Mouse (Mus musculus) right cerebral cortex, postnatal 36 days (tissue): ENCODE results near the gene Wfdc1.
A peak's percentile ranks its signal among the peaks of the same experiment; 100 is the strongest.

Experiments used
- DNase-seq, 2 experiments: peaks; one replicate each; pipeline ENCODE4 v3.0.0; 2022; ENCODE audit warnings: low spot score in 2 of 2, mixed read lengths in 1 of 2

Wfdc1 gene

DNA sequence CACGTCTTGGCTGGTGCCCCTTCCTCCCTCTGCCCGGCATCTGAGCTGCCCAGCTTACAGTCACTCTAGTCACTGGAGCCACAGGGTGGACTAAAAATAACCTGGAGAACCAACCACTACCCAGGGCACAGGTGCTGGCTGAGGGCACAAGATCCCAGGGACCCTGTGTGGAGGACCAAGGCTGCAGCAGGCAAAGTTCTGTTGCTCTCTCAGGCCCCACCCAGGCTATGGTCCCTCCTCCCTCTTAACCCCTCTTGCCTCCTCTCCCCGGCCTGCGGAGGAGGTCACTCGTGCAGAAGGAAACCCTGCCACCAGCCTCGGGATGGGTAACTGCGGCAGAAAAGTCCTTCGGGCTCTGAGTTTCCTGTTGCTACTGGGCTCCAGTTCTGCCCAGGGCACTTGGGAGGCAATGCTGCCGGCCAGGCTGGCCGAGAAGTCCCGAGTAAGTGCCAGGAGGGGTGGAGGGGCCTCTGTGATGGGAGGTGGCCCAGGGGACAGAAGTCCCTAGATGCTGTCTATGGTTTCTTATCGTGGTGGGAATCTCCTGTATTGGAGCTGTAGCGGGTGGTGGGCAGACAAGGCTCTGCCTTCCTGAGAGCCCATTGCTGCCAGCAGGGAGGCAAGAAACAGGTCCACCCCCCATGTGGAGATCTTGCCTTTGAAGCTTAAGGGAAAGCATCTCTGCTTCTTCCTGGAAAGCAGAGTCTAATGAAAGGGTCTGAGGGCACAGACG, at the start of gene Wfdc1:
Gene Wfdc1, plus strand, starts transcription at position 147 of the 733 bp plus-strand sequence.
- no peak for DNase-seq

DNA sequence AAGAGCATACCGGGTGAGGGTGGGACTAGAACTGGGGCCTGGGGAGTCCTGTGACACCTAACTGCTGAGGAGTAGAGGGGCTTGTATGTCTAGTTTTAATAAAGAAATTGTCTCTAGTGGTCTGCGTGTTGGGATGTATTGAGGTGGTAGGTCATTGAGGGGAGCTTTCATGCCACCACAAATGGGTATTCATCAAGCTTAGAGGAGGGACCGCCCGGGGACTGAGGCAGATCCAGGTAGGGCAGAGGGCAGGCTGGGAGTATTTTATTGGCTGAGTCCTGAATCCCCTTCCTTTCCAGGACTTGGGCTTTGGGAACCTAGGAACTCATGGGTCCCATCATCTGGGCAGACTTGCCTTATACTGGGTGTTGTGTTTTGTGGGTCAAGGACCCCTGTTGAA, 49.4 kb upstream of the Wfdc1 start:
- DNase-seq = no peak

DNA sequence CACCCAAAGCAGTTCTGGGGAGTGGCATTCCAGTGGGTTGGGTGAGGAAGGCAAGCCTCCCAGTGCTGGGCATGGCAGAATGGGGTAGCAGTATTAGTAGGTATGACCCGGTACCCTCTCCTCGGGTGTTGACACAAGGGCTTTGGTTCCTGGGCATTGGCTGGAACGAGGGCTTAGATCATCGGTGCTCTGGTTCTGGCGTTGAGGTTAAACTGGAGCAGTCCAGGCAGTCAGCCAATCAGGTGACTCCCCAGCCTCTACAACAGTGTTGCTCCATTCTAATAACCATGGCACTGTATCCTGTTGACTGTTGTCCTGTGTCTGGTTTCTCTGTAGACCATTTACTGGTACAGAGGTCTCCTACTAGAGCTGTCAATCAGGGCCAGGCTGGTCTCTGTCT, 48.6 kb upstream of the Wfdc1 start:
- DNase-seq = no peak

DNA sequence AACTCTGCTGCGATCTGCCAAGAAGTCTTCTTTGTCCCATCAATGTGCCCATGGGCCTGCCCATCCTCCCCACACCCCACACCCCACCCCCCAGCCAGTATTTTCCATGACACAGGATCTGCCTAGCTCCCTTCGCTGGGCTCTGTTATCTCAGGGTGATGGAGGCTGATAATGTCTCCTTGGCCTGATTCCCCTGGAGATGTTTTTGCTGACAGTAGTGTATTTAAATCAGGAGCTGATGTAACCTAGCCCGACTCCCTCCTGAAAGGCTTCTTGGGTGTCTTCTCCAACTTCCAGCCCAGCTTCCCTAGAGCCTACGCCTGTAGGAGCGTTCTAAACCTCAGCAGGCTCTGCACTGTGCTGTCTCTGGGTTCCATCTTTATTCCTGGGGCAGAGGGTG, 47.3 kb upstream of the Wfdc1 start:
- no peak for DNase-seq

DNA sequence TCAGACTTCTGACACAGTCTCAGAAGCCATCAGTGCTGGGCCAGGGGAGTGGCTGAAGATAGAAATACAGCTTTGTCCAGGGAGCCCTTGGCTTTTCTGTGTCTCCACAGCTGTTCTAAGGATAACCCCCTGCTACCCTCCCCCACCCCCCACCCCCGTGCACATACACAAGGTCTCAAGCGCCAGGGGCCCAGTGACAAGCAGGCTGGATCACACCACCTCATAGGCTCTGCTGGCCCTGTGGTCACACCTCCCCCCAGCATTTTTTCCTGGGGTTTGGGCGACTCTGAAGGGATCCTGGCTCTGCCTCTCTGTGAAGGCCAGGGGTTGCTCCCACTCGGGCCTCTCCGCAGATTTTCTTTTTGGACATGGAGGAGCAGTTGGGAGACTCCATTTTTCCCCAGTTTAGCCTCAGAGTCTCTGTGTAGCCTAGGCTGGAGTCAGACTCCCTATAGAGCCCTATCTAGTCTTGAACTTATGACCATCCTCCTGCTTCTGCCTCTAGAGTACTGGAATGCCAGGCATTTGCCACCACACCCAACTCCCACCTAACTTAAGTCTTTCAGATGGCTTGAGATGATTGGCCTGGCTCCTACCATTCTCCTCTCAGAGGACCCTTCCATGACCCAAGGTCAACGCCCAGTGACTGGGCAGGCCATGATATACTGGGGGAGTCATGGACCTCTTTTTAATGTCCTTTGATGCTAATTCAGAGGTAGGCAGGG, 45.9 kb upstream of the Wfdc1 start:
- no peak for DNase-seq

DNA sequence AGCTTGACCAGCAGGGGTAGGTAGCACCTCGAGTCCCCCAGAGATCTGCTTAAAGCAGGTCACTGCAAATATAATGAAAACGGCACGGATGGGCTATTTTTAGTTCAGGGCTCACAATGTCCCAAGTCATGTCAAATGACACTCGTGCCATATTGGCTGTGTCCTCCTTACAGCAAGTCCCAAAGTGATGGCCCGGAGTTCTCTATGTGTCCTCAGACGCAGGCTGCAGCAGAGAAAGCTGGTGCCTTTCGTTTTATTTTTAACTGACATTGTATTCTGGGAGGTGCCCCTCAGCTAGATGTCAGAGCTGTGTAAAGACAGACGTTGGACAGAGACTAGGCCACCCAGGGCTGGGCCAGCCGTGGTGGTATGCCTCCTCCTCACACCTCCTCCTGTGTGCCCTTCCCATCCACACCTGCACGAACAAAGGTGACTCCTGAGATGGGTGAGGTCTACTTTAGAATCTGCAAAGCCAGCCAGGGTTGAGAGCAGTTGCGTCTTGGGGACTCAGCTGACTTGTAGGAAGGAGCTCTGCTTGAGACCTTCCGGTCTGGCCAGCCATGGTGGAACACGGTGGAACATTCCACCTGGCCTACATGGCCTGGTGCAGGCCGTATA, 45.2 kb upstream of the Wfdc1 start:
- no peak for DNase-seq

DNA sequence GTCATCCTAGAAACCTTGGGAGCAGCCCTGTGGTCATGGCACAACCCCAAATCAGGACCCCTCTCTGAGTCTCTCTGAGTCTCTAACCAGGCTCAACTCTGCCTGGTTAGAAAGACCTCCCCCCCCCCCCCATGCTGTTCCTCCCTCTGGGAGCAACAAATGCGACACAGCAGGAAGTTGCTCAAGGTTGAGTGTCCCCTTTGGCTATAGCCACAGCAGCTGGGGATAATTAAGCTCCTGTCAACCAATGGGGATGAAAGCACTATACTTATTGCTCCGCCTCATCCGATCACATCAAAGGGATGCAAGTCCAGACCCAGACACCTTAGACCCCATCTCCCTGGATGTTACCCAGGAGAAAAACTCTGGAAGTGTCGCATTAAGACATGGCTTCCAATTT, 43.6 kb upstream of the Wfdc1 start:
- no peak for DNase-seq

DNA sequence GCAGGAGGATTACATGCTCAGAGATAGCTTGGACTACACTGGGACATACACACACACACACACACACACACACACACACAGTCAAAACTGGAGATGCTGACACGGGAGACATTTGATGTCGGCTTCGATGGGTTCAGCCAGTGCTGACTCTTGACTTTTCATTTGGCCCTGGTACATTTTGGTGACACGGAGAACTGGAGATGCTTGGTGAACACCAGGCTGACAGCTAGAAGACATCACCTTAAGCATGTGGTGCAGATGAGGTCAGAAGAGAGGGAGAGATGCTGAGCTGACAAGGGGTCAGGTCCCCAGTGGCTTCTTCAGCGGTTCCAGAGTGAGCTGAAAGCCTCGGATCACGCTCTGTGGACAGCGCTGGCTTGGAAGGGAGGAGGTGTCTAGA, 43.1 kb upstream of the Wfdc1 start:
- DNase-seq = no peak

DNA sequence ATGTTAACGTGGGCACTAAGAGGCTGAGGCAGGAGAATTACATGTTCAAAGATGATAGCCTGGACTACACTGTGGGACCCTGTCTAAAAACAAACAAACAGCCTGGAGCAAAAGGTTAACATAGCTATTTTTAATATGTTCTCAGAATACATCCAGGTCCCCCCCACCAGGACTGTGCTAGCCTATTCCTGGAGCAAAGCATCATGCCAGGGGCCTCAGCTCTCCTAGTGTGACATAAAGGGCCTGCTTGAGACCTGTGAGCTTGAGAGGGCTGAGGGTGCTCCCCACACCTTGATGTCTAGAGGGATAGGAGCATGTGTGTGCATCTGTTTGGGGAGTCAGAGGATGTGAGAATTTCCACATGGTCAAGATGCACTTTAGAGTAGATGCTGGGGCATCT, 42.4 kb upstream of the Wfdc1 start:
- DNase-seq = no peak

DNA sequence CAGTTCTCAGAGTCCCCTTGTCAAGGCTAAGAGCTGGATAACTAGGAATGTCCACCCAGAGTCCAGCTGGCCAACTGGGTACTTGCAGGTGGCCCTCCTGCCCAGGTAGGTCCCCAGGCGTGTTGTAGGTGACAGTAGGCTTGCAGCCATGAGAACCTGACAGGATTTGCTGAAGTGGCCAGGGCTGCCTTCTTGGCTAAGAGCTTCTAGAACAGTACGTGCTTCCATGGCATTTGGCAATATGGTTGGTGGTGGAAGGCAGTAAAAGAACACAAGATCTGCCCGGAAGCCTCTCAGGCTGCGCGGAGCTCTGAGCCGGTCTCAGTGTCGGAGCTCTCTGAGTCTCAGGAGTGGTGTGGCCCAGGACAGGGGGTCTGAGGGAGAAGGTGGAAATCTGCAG, 41.2 kb upstream of the Wfdc1 start:
- DNase-seq = no peak

DNA sequence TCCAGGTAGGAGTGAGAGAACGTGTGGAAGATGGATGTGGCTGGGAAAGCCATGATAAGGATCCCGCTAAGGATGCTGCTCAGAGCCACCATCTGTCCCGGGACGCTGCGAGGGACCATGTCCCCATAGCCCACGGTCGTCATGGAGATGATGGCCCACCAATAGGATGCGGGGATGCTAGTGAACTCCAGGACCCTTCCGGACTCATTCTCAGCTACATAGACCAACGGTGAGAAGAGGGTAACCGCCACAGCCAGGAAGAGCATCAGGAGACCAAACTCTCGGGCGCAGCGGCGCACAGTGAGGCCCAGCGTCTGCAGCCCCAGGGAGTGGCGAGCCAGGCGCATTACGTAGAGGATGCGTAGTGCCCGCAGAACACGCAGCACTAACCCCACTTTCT, 40.4 kb upstream of the Wfdc1 start:
- DNase-seq = no peak

DNA sequence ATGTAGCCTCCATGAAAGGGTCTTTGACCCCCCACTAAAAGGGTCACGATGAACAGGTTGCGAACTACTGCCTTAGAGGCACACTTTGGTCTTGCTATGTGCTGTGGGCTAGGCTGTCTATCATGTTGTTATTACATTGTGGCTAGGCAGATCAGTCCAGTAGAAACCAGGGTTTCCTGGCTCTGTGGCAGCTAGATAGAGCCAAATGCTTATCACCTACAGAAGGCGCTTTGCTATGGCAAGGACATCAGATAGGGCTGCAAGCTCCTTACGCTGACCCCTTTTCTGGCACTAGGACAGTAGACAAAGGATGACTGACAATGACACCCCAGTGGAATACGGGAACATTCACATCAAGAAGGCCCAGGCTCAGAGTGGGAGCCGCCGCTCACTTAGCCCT, 39.0 kb upstream of the Wfdc1 start:
- DNase-seq = no peak

DNA sequence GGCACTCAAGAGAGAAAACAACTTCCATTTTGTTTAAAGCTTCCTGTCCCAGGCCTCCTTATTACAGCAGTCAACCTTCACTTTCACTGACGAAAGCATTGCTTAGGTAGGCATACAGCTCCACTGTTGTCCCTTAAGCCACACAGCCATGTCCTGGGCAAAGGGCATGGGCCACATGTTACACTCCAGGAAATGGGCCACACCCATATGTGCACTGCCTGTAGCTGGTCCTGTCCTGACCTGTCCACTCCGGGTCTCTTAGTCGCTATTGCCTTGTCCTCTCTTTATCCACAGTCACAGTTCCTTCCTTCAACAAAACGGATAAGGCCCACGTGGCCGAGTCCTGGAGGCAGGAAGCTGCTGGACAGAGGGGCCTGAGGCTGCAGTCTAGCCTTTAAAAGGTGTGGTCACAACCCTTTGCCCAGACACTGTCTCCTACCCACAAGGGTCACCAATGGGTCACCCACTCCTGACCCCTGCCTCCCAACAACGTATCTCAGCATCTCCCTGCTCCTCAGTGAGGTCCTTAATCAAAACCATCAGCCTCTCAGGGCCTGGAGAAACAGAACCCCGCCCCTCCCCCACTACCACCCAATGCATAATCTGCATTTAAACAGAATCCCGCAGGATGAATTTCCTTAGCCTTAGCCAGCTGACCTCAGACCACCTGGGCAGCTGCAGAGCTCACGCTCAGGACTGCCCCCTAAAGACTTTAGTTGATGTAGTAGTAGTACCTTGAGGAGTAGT, 38.4 kb upstream of the Wfdc1 start:
- no peak for DNase-seq

DNA sequence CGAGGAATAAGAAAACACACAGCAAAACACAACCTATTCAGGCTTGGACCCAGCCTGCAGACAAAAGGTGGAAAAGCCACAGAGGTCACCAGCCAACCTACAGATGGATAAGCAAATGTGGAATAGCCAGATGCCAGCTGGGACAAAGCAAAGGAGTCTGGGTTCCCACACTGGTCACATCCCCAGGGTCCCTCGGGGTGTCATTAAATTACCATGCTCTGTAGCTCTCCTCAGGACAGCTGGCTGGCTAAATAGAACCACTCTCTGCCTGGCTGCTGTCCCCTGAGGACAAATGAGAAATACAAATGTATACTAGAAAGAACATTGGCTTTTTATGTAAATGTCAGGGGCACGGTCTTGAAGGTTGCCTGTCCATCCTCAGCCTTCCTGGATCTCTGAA, 35.3 kb upstream of the Wfdc1 start:
- no peak for DNase-seq

DNA sequence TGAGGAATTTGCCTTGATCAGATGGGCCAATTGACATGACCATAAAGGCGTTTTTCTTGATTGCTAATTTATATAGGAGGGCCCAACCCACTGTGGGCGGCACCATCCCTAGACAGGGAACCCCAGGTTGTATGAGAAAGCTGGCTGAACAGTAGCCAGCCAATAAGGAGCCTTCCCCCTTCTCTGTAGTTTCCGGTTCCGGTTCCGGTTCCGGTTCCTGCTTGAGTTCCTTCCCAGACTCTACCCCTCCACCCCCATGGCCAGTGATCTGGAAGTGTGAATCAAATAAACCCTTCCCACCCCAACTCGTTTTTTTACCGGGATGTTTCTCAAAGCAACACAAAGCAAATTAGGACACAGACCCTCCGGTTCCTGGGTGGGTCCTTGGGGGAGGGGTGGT, 33.9 kb upstream of the Wfdc1 start:
- DNase-seq = no peak

DNA sequence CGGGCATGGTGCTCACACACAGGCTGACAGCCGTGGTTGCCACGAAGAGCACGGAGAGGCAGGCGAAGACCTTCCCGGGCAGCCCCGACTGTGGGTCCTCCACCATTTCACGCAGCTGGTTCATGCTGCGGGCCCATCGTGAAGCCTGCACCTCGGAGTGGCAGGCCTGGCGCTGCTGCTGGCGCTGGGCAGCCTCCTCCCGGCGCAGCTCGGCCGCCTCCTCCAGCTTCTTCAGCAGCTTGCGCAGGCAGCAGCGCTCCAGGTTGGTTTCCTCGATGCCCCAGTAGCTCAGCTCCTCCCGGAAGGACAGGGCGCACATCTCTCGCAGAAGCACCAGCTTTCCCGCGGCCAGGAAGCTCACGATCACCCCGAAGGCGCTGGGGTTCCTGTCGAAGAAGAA, 33.3 kb upstream of the Wfdc1 start:
- no peak for DNase-seq

DNA sequence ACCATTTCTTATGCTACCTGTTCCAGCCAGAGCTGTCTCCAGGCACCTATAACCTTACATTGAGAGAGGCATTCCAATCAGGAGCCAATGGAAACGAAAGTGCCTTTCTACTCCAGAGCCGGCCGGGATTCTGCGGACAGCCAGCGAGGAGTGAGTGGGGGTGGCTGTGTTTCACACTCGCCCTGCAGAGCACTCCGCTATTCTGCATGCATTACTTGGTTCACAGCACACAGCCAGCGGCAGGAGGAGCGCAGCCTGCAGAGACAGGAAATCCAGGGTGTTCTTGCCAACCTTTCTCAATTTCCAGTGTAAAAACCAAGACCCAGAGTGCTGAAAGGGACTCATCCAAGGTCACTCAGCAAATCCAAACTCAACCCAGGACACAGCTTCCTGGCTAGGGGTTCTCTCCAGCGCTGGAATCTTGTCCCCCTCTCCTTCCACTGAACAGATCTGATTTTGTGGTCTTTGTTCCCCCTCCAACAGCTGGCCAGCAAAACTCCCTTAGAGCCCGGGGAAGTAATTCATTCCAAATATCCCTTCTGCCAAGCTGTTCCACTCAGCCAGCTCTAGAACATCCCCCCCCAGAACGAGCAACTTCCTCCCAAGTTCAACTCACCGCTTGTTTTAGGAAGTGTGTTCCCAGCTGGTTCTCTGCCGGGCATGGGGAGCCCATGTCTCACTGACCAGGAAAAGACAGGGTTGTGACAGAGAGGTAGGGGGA, 31.4 kb upstream of the Wfdc1 start:
- peak in 1 of 2 experiments; percentile 9 for DNase-seq

DNA sequence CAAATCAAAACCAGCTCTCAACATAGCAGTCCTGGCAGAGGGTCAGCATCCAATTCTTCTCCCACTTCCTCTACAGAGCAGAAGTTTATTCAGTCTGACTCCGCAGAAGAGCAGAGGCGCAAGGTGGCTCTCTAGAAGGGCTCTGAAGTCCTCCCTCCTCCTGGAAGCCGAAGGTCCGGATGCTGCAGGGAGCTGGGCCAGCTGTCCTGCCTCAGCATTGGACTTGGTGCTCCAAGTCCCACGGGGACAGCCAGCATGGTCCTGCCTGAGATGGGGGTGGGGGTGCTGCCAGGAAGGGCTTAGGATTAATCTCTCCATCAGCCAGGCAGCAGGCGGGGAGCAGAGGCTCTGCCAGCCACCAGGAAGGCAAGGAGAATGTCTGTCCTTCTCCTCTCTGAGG, 30.8 kb upstream of the Wfdc1 start, which contains the start of gene Kcng4:
Gene Kcng4, minus strand, starts transcription at position 303 of the 400 bp plus-strand sequence.
- no peak for DNase-seq

DNA sequence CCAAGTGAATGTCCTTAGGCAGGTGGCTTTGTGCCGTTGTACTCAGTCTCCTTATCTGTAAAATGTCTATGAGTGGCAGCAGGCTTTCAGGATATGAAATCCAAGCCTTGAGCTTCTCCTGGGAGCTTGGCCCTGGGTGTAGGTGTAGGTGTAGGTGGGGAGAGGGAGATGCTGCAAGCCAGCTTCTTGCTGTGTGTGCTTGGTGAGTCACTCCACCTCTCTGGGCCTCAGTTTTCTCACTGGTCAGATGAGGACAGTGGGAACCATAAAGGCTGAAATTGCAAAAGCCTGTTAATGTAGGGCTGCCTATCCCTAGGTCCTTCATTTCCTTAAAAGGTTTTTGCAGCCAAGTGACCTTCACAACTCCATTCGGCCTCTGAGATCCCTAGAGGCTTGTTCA, 30.2 kb upstream of the Wfdc1 start:
- no peak for DNase-seq

DNA sequence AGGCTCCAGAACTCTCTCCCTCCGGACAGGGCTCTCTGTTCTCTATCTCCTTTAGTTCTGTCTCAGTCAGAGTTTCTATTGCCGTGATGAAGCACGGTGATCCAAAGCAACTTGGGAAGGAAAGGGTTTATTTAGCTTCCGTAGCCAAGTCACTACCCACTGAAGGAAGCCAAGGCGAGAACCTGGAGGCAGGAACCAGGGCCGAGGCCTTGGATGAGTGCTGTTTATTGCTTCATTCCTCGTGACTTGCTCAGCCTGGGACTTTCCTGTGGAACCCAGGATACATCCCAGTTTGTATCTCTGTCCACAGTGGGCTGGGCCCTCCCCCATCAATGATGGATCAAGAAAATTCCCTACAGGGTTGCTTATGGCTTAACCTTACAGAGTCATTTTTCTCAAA, 29.4 kb upstream of the Wfdc1 start:
- no peak for DNase-seq

DNA sequence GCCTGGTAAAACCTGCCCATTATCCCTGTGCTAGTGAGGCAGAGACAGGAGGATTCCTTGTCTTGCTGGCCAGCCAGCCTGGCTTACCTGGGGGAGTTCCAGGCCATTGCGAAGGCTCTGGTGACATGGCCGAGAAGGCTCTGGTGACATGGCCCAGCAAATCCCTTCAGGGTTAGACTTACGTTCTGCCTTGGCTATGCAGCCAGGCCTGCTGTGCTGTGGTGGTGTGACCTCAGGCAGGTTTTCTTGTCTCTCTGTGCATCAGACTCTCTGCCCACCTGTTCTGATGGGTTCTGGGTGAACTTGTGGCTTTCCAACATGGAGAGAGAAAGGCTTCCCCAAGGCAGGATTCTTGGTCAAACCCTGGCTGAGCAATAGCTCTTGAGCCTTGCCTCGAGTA, 28.8 kb upstream of the Wfdc1 start:
- no peak for DNase-seq

DNA sequence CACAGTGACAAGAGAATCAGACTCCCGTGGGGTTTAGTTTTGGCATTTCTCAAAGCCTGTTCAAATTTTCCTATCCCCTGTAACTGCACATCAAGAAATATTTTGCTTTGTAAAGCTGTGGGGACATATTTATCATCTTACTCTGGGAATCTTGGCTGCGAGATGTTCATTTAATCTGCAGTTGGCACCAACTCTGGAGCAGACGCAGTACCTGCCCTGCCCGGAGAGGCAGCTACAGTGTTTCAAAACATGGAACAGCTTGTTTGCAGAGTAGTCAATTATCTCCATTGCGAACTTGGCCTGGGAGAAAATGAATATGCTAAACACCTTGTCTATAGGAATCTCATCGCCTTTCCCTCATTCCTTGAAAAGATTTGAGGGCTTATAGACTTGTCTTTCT, 27.9 kb upstream of the Wfdc1 start:
- no peak for DNase-seq
